Mouse (Mus musculus): ENCODE results near the gene Maml3. TPM values are rescaled to one million over a fixed set of nuclear protein-coding genes. Genes with fewer than 3 reads are reported as not detected.

The Maml3 gene
- total and polyA plus RNA-seq, 3 experiments: 0.81 to 1.8 (median 0.98) TPM

DNA sequence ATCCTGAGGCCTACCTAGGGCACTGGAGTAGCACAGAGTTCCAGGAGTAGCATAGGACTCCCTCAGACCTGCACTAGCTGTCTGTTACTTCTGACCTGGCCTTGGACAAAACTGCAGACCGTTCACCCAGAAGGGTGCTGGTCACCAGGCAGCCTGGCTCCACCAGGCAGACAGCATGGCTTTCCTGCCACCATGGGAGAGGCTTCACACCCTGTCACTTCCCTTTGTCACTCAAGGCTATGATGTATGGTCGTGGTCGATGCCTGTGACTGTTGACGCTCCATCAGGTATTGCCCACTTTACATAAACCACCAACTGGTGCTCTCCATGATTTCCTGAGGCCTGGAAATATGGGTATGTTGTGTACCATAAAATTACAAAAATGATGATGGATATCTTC is 214.7 kb downstream of the Maml3 start:
- Histone ChIP-seq H3K36me3 (replicated peaks in 1 of 2; ENCODE audit: control insufficient read depth in 1 of 2, insufficient read depth in 1 of 2, low read length in 1 of 2) (no peaks in the 10 kb centered on the region), H3K4me2 (ENCODE audit: insufficient read depth, low read depth, poor library complexity, severe bottlenecking) (no peak overlapping the region), H3K4me3 (replicated peaks in 1 of 3; ENCODE audit: low read depth in 2 of 3, low read length in 2 of 3, poor library complexity in 1 of 3) (no peak overlapping the region), H3K4me1 (ENCODE audit: control insufficient read depth in 1 of 2, insufficient read depth in 2 of 2) (peaks cover 8 to 25% of the 10 kb centered on the region in 2 experiments; a peak in 3 of 4 replicates), H3K27me3 (replicated peaks) (no peaks in the 10 kb centered on the region), H3K9me3 (replicated peaks; ENCODE audit: low read length) (no peaks in the 10 kb centered on the region), H3K9ac (ENCODE audit: insufficient read depth, low read depth) (no peak overlapping the region), H3K79me2 (replicated peaks; ENCODE audit: control insufficient read depth, extremely low read depth, insufficient read depth, poor library complexity, severe bottlenecking) (no peaks in the 10 kb centered on the region), H3K27ac (ENCODE audit: insufficient read depth, low read depth) (no peak overlapping the region)
- dilution Hi-C loops (cut with MboI; ENCODE audit: extremely low pct_ligation_motif_present, extremely low pct_unique_long_range_greater_than_20kb, low sequenced_read_pairs) (no loop called here), in situ Hi-C loops (cut with MboI; ENCODE audit: low pct_ligation_motif_present, low pct_unique_long_range_greater_than_20kb, low sequenced_read_pairs) (no loop called here)
- DNase-seq (ENCODE audit: extremely low read depth): no peak
- no peak for TF ChIP-seq MAZ (IDR thresholded peaks at IDR 0.05; ENCODE audit: low read depth, low read length)
- no peak for TF ChIP-seq TCF12 (IDR thresholded peaks at IDR 0.05; ENCODE audit: low read depth, low read length)
- no peak for TF ChIP-seq MAX (IDR thresholded peaks at IDR 0.05; ENCODE audit: low read length)
- TF ChIP-seq SIN3A (IDR thresholded peaks at IDR 0.05; ENCODE audit: low read length): no peak

DNA sequence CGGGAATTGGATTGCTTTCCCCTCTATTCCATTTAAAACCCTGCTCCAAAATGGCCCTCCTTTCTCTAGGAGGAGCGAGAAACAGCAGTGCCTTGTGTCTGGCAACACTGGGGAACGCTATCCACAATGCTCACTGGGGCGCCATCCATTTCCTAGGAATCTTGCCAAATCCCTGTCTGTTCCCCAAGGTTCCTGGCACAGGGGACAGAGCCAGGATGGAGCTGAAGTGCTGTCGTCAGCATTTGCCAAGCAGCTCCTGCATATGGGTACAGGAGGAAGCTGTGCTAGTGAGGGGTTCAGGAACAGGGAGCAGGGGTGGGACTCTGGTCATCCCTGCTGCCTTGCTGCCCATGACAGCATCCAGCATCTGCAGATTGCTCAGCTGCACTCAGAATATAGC is 215.1 kb downstream of the Maml3 start:
- Histone ChIP-seq H3K9me3 (replicated peaks; ENCODE audit: low read length) (no peaks in the 10 kb centered on the region), H3K79me2 (replicated peaks; ENCODE audit: control insufficient read depth, extremely low read depth, insufficient read depth, poor library complexity, severe bottlenecking) (no peaks in the 10 kb centered on the region), H3K4me3 (replicated peaks in 1 of 3; ENCODE audit: low read depth in 2 of 3, low read length in 2 of 3, poor library complexity in 1 of 3) (no peak overlapping the region), H3K27me3 (replicated peaks) (no peaks in the 10 kb centered on the region), H3K4me2 (ENCODE audit: insufficient read depth, low read depth, poor library complexity, severe bottlenecking) (no peak overlapping the region), H3K27ac (ENCODE audit: insufficient read depth, low read depth) (no peak overlapping the region), H3K36me3 (replicated peaks in 1 of 2; ENCODE audit: control insufficient read depth in 1 of 2, insufficient read depth in 1 of 2, low read length in 1 of 2) (no peaks in the 10 kb centered on the region), H3K9ac (ENCODE audit: insufficient read depth, low read depth) (no peak overlapping the region), H3K4me1 (ENCODE audit: control insufficient read depth in 1 of 2, insufficient read depth in 2 of 2) (peaks cover 8 to 25% of the 10 kb centered on the region in 2 experiments; a peak in 3 of 4 replicates)
- TF ChIP-seq IRF4 (IDR thresholded peaks at IDR 0.05; ENCODE audit: low read depth, low read length) (no peak), ZKSCAN1 (IDR thresholded peaks at IDR 0.05; ENCODE audit: borderline replicate concordance, low read depth, low read length) (no peak)
- no peak for DNase-seq (ENCODE audit: extremely low read depth)
- dilution Hi-C loops (cut with MboI; ENCODE audit: extremely low pct_ligation_motif_present, extremely low pct_unique_long_range_greater_than_20kb, low sequenced_read_pairs) (no loop called here), in situ Hi-C loops (cut with MboI; ENCODE audit: low pct_ligation_motif_present, low pct_unique_long_range_greater_than_20kb, low sequenced_read_pairs) (no loop called here)

DNA sequence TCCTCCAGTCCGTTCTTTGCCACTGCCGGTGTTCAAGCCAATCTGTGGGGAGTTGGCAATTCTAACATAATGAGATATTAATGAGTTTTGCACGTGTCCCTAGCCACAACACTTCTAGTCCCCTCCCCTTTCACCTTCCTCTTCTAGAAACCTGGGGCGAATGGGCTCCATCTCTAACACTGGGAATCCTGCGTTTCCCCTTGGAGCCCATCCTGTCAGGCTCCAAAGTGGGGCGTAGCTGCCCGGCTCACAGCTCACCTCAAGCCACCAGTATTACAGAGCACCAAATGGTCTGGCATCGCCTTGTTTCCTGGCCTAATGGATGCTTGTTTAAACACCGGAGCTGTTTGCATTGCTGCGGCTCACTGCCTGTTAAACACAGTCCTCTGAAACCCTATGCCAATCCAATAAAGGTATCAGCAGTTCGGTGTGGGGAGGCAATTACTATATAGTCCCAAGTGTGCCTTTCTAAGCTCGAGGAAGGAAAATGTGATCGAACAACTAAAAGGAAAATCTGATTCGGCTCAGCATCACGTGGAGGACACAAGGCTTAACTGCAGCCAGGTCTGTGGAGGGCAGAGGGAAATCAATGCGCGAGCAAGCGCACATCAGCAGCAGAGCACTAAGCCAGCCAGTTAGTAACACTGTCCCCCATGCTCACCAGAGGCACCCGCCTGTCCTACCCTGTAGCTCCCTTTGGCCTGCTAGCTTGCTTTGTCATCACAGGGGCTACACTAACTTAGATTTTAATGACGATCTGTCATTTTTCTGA is 216.0 kb downstream of the Maml3 start:
- TF ChIP-seq GABPA (IDR thresholded peaks at IDR 0.05; ENCODE audit: insufficient replicate concordance, low read depth, low read length) (no peak), BHLHE40 (IDR thresholded peaks at IDR 0.05; ENCODE audit: low read depth, low read length) (0 out of 2 replicates have a peak, but pooled peaks have one; percentile 27), ETS1 (conservative IDR thresholded peaks at IDR 0.05; ENCODE audit: low read depth, low read length) (peak; percentile 34; the same call in 1 of the 2 replicates), KAT2A (IDR thresholded peaks at IDR 0.05; ENCODE audit: insufficient replicate concordance, low read length) (no peak), TCF12 (IDR thresholded peaks at IDR 0.05; ENCODE audit: low read depth, low read length) (no peak), SIN3A (IDR thresholded peaks at IDR 0.05; ENCODE audit: low read length) (no peak), MAX (IDR thresholded peaks at IDR 0.05; ENCODE audit: low read length) (0 out of 2 replicates have a peak, but pooled peaks have one; percentile 17), TBP (conservative IDR thresholded peaks at IDR 0.05; ENCODE audit: low read depth, low read length) (no peak), ZNF384 (IDR thresholded peaks at IDR 0.05; ENCODE audit: low read depth, low read length) (no peak), MAZ (IDR thresholded peaks at IDR 0.05; ENCODE audit: low read depth, low read length) (no peak), USF1 (IDR thresholded peaks at IDR 0.05; ENCODE audit: low read depth, low read length) (no peak)
- dilution Hi-C loops (cut with MboI; ENCODE audit: extremely low pct_ligation_motif_present, extremely low pct_unique_long_range_greater_than_20kb, low sequenced_read_pairs) (no loop called here), in situ Hi-C loops (cut with MboI; ENCODE audit: low pct_ligation_motif_present, low pct_unique_long_range_greater_than_20kb, low sequenced_read_pairs) (no loop called here)
- no peaks in the 10 kb centered on the region for H3K9me3 ChIP-seq (replicated peaks; ENCODE audit: low read length)
- peak; percentile 27 for DNase-seq (ENCODE audit: extremely low read depth)
- no peak overlapping the region for H3K4me2 ChIP-seq (ENCODE audit: insufficient read depth, low read depth, poor library complexity, severe bottlenecking)
- H3K9ac ChIP-seq (ENCODE audit: insufficient read depth, low read depth): no peak overlapping the region
- no peak overlapping the region for H3K4me3 ChIP-seq (replicated peaks in 1 of 3; ENCODE audit: low read depth in 2 of 3, low read length in 2 of 3, poor library complexity in 1 of 3)
- no peak overlapping the region for H3K27ac ChIP-seq (ENCODE audit: insufficient read depth, low read depth)
- no peaks in the 10 kb centered on the region for H3K36me3 ChIP-seq (replicated peaks in 1 of 2; ENCODE audit: control insufficient read depth in 1 of 2, insufficient read depth in 1 of 2, low read length in 1 of 2)
- H3K27me3 ChIP-seq (replicated peaks): no peaks in the 10 kb centered on the region
- peaks cover 13 to 32% of the 10 kb centered on the region in 2 experiments; a peak in 3 of 4 replicates for H3K4me1 ChIP-seq (ENCODE audit: control insufficient read depth in 1 of 2, insufficient read depth in 2 of 2)
- no peaks in the 10 kb centered on the region for H3K79me2 ChIP-seq (replicated peaks; ENCODE audit: control insufficient read depth, extremely low read depth, insufficient read depth, poor library complexity, severe bottlenecking)

Data from CH12.LX (cell line).